Mouse (Mus musculus): Measurements from ENCODE around the gene Tmem192. TPM values are rescaled to one million over a fixed set of nuclear protein-coding genes. Genes with fewer than 3 reads are reported as not detected.

The Tmem192 gene
- 35.5 and 37.8 TPM in 2 replicates for polyA plus RNA-seq (2012; ENCODE audit: low replicate concordance)

GRCm38 (mm10) chr8:64946820-64947697 is at the start of gene Tmem192:
Tmem192 (plus strand) TSS chr8:64947185.

GRCm38 (mm10) chr8:64987731-64988130 is 40.7 kb downstream of the Tmem192 start, which contains the start of gene Trim75:
Trim75 (minus strand) TSS chr8:64987831.

GRCm38 (mm10) chr8:65018423-65018822 is 71.4 kb downstream of the Tmem192 start, which contains the start of the genes Trim61 and Trim60:
Trim61 (minus strand) TSS chr8:65018523.
Trim60 (minus strand) TSS chr8:65018584.

Other genes with a start within 250 kb of the Tmem192 start
- gene Msmo1, start 213.4 kb upstream of the Tmem192 start, polyA plus RNA-seq (2012; ENCODE audit: low replicate concordance): 0.33 and 1.1 TPM in 2 replicates
- 0.93 and 1.1 TPM in 2 replicates for gene Klhl2, start 97.2 kb upstream of the Tmem192 start, polyA plus RNA-seq (2012; ENCODE audit: low replicate concordance)
- 0.05 TPM in 1 of 2 replicates, not detected in the other for gene Trim75, start 40.6 kb downstream of the Tmem192 start, polyA plus RNA-seq (2012; ENCODE audit: low replicate concordance)
- not detected in 2 replicates for gene Trim61, start 71.3 kb downstream of the Tmem192 start, polyA plus RNA-seq (2012; ENCODE audit: low replicate concordance)
- gene Trim60, start 71.4 kb downstream of the Tmem192 start, polyA plus RNA-seq (2012; ENCODE audit: low replicate concordance): not detected in 2 replicates
- not detected in 2 replicates for gene Apela, start 90.2 kb downstream of the Tmem192 start, polyA plus RNA-seq (2012; ENCODE audit: low replicate concordance)
- gene Gm10663, start 127.8 kb downstream of the Tmem192 start, polyA plus RNA-seq (2012; ENCODE audit: low replicate concordance): not detected in 2 replicates
- not detected in 2 replicates for gene BC030870, start 182.4 kb downstream of the Tmem192 start, polyA plus RNA-seq (2012; ENCODE audit: low replicate concordance)